Mouse (Mus musculus) splenic B cell, adult 2 months (primary cell): ENCODE data around the gene Gm28305.
A peak's percentile ranks its signal among the peaks of the same experiment; 100 is the strongest.

Experiments
- DNase-seq: peaks from one replicate; pipeline ENCODE4 v3.0.0-alpha.2; 2011; ENCODE audit warnings: low read depth, low spot score
- H3K27me3 ChIP-seq: 2 replicates; pipeline ENCODE4 v1.6.1; 2012; ENCODE audit warnings: mild to moderate bottlenecking, low read length, moderate library complexity, mixed read lengths; ENCODE audit not compliant: control insufficient read depth, poor library complexity, insufficient read depth, severe bottlenecking
- H3K36me3 ChIP-seq: 2 replicates; pipeline ENCODE4 v1.6.1; 2012; ENCODE audit warnings: mild to moderate bottlenecking, low read length, moderate library complexity, mixed read lengths; ENCODE audit not compliant: control insufficient read depth, poor library complexity, insufficient read depth, severe bottlenecking

Gene Gm28305

GRCm38 (mm10) chr9:104039742-104040141 is 720 bp upstream of the Gm28305 start:
- no peaks in the 10 kb centered on the region for H3K36me3 ChIP-seq
- H3K27me3 ChIP-seq: no peaks in the 10 kb centered on the region
- no peak for DNase-seq

GRCm38 (mm10) chr9:104043676-104044075 is 3.2 kb downstream of the Gm28305 start:
- H3K27me3 ChIP-seq: no peaks in the 10 kb centered on the region
- peaks cover 2% of the 10 kb centered on the region; the same call in 1 of the 2 replicates for H3K36me3 ChIP-seq
- DNase-seq: no peak

GRCm38 (mm10) chr9:104051028-104051427 is 10.6 kb downstream of the Gm28305 start:
- DNase-seq: no peak
- Histone ChIP-seq H3K36me3 (peaks cover 14% of the 10 kb centered on the region), H3K27me3 (no peaks in the 10 kb centered on the region)

GRCm38 (mm10) chr9:104062430-104063243 is 22.2 kb downstream of the Gm28305 start, which contains the start of gene Uba5:
Uba5 (minus strand) TSS chr9:104063134.
- Histone ChIP-seq H3K36me3 (no peaks in the 10 kb centered on the region), H3K27me3 (no peaks in the 10 kb centered on the region)
- DNase-seq: peak; percentile 8

GRCm38 (mm10) chr9:104063244-104063961 is 22.9 kb downstream of the Gm28305 start, which contains the start of gene Acad11:
Acad11 (plus strand) TSS chr9:104063377.
- peak; percentile 89 for DNase-seq
- Histone ChIP-seq H3K36me3 (no peaks in the 10 kb centered on the region), H3K27me3 (no peaks in the 10 kb centered on the region)

DNA sequence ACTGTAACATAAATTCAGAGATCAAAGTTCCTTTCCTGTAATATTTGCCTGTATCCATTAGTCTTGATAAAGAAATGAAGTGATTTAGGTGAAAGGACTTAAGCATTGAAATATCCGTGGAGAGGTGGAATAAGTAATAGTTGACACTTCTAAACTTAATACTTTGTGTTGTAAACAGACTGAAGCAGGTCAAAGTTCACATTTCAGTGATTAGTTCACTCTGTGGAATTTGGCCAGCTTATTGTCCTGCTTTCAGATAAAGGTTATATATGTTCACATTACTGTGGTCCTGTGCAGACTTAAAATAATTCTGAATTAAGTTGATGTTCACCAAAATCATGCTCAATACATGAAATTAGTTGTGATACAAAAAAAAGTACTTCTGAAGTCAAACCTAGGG is 24.1 kb downstream of the Gm28305 start:
- no peak for DNase-seq
- H3K27me3 ChIP-seq: no peaks in the 10 kb centered on the region
- no peaks in the 10 kb centered on the region for H3K36me3 ChIP-seq

GRCm38 (mm10) chr9:104070241-104070640 is 29.8 kb downstream of the Gm28305 start:
- Histone ChIP-seq H3K27me3 (no peaks in the 10 kb centered on the region), H3K36me3 (0 out of 2 replicates have a peak, but pooled peaks cover 2% of the 10 kb centered on the region)
- DNase-seq: no peak

GRCm38 (mm10) chr9:104070863-104071604 is 30.6 kb downstream of the Gm28305 start:
- Histone ChIP-seq H3K27me3 (no peaks in the 10 kb centered on the region), H3K36me3 (0 out of 2 replicates have a peak, but pooled peaks cover 2% of the 10 kb centered on the region)
- no peak for DNase-seq

DNA sequence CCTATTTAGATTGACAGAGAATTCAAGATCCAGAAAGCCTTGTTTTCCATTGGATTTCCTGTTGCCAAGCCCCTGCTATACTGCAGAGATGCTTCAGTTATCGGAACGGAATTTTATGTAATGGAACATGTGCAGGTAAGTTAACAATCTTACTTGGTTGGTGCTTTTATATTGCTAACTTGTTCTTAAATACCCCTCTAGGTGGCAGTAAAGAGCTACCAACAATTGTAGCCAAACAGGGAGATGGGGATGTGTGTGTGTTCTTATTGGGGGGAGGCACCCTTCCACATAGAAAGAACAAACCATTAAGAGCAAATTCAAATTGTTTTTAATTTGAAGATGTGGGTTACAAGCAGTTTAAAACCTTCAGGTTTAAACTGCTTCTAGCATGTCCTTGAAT is 35.3 kb downstream of the Gm28305 start:
- 0 out of 2 replicates have a peak, but pooled peaks cover 2% of the 10 kb centered on the region for H3K36me3 ChIP-seq
- H3K27me3 ChIP-seq: no peaks in the 10 kb centered on the region
- DNase-seq: peak; percentile 63

- DNase-seq: no peak
- H3K27me3 ChIP-seq: no peaks in the 10 kb centered on the region
- H3K36me3 ChIP-seq: peaks cover 3% of the 10 kb centered on the region; the same call in 1 of the 2 replicates
These were observed 38.3 kb downstream of the Gm28305 start for GRCm38 (mm10) chr9:104078780-104079179.

GRCm38 (mm10) chr9:104079379-104079778 is 38.9 kb downstream of the Gm28305 start:
- peak; percentile 73 for DNase-seq
- Histone ChIP-seq H3K27me3 (no peaks in the 10 kb centered on the region), H3K36me3 (peaks cover 5% of the 10 kb centered on the region; the same call in 1 of the 2 replicates)

GRCm38 (mm10) chr9:104080038-104080437 is 39.6 kb downstream of the Gm28305 start:
- Histone ChIP-seq H3K36me3 (peaks cover 5% of the 10 kb centered on the region; the same call in 1 of the 2 replicates), H3K27me3 (no peaks in the 10 kb centered on the region)
- no peak for DNase-seq

DNA sequence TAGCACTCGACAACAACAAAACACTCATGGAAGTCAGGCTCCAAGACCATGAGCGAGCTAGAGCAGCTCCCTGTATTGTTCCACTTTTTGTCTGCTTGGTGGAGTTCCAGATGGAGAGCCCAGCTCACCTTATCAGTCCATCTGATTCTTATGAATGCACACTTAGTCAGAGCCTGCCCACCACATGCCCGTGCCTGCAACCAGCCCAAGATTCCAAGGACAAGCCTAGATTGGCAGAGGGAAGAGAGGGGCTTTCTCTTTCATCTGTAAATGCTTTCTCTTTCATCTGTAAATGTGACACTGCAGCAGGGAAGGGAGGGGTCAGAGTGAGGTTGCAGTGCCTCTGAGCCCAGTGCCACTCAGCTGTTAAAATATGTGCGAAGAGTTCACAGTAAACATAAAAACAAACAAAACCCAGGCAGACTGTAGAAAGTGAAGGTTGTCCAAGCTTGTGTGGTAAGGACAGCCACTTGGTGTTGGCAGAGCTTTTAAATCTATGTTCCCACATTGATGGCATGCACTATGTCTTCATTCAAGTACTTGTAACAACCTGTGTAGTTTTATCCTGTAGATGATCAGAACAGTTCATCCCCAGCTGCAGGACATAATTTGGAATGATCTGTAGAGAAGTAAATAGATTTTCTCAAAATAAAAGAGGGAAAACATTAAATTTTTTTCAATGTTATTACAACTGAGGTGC is 45.4 kb downstream of the Gm28305 start:
- no peaks in the 10 kb centered on the region for H3K27me3 ChIP-seq
- DNase-seq: no peak
- H3K36me3 ChIP-seq: peaks cover 3% of the 10 kb centered on the region; the same call in 1 of the 2 replicates

- no peak for DNase-seq
- no peaks in the 10 kb centered on the region for H3K27me3 ChIP-seq
- H3K36me3 ChIP-seq: peaks cover 5% of the 10 kb centered on the region
These were observed 48.1 kb downstream of the Gm28305 start for GRCm38 (mm10) chr9:104088555-104088954.
